Mouse (Mus musculus): ENCODE results near the gene Sars. TPM values are rescaled to one million over a fixed set of nuclear protein-coding genes. Genes with fewer than 3 reads are reported as not detected.

Gene Sars
- polyA plus RNA-seq (2015; fragmentation: Nextera tagmentation; extraction: Ambion mirVana): 216 and 224 TPM in 2 replicates

- Histone ChIP-seq H3K4me3 (ENCODE audit: low read length) (peak within 1 kb of the TSS; percentile 85), H3K9me3 (ENCODE audit: control insufficient read depth, low read length) (no peaks in the 10 kb centered on the region), H3K9ac (ENCODE audit: low read depth, low read length) (peak within 1 kb of the TSS; percentile 87), H3K27me3 (replicated peaks; ENCODE audit: control insufficient read depth, insufficient read depth, low read length) (no peaks in the 10 kb centered on the region), H3K4me1 (ENCODE audit: control insufficient read depth, insufficient read depth, low read depth, low read length) (peaks cover 29% of the 10 kb centered on the region), H3K27ac (ENCODE audit: low read depth, low read length) (peak within 1 kb of the TSS; percentile 91), H3K36me3 (ENCODE audit: control insufficient read depth, insufficient read depth, low read length) (0 out of 2 replicates have a peak, but pooled peaks cover 1% of the 10 kb centered on the region), H3K4me2 (ENCODE audit: low read length) (peak within 1 kb of the TSS; percentile 91)
- under 1% methylated on average over 40 of the region's 41 CpGs for WGBS
- ATAC-seq: peak; percentile 97
These were observed at the start of gene Sars for GRCm38 (mm10) chr3:108444698-108445365. Gene Sars, minus strand, starts transcription at chr3:108445209.

GRCm38 (mm10) chr3:108489968-108490367 is 45.0 kb upstream of the Sars start:
- H3K36me3 ChIP-seq (ENCODE audit: control insufficient read depth, insufficient read depth, low read length): no peaks in the 10 kb centered on the region
- no peaks in the 10 kb centered on the region for H3K27me3 ChIP-seq (replicated peaks; ENCODE audit: control insufficient read depth, insufficient read depth, low read length)
- H3K9ac ChIP-seq (ENCODE audit: low read depth, low read length): no peak overlapping the region
- H3K27ac ChIP-seq (ENCODE audit: low read depth, low read length): no peak overlapping the region
- H3K4me3 ChIP-seq (ENCODE audit: low read length): no peak overlapping the region
- 51% methylated on average over 3 of the region's 3 CpGs for WGBS
- H3K9me3 ChIP-seq (ENCODE audit: control insufficient read depth, low read length): no peaks in the 10 kb centered on the region
- no peaks in the 10 kb centered on the region for H3K4me1 ChIP-seq (ENCODE audit: control insufficient read depth, insufficient read depth, low read depth, low read length)
- no peak overlapping the region for H3K4me2 ChIP-seq (ENCODE audit: low read length)
- ATAC-seq: no peak

- H3K4me3 ChIP-seq (ENCODE audit: low read length): no peak overlapping the region
- no peaks in the 10 kb centered on the region for H3K36me3 ChIP-seq (ENCODE audit: control insufficient read depth, insufficient read depth, low read length)
- H3K27ac ChIP-seq (ENCODE audit: low read depth, low read length): no peak overlapping the region
- H3K4me2 ChIP-seq (ENCODE audit: low read length): no peak overlapping the region
- WGBS: 92% methylated on average over 4 of the region's 4 CpGs
- no peaks in the 10 kb centered on the region for H3K9me3 ChIP-seq (ENCODE audit: control insufficient read depth, low read length)
- no peak for ATAC-seq
- no peaks in the 10 kb centered on the region for H3K27me3 ChIP-seq (replicated peaks; ENCODE audit: control insufficient read depth, insufficient read depth, low read length)
- H3K9ac ChIP-seq (ENCODE audit: low read depth, low read length): no peak overlapping the region
- H3K4me1 ChIP-seq (ENCODE audit: control insufficient read depth, insufficient read depth, low read depth, low read length): no peaks in the 10 kb centered on the region
These were observed 39.7 kb upstream of the Sars start for GRCm38 (mm10) chr3:108484749-108485148.

- Histone ChIP-seq H3K4me1 (ENCODE audit: control insufficient read depth, insufficient read depth, low read depth, low read length) (no peaks in the 10 kb centered on the region), H3K27ac (ENCODE audit: low read depth, low read length) (no peak overlapping the region), H3K9ac (ENCODE audit: low read depth, low read length) (no peak overlapping the region), H3K4me2 (ENCODE audit: low read length) (no peak overlapping the region), H3K27me3 (replicated peaks; ENCODE audit: control insufficient read depth, insufficient read depth, low read length) (no peaks in the 10 kb centered on the region), H3K9me3 (ENCODE audit: control insufficient read depth, low read length) (no peaks in the 10 kb centered on the region), H3K4me3 (ENCODE audit: low read length) (no peak overlapping the region), H3K36me3 (ENCODE audit: control insufficient read depth, insufficient read depth, low read length) (no peaks in the 10 kb centered on the region)
- 80% methylated on average over 4 of the region's 4 CpGs for WGBS
- ATAC-seq: no peak
These were observed 33.8 kb upstream of the Sars start for GRCm38 (mm10) chr3:108478800-108479199.

GRCm38 (mm10) chr3:108476761-108477619 is 32.0 kb upstream of the Sars start:
- Histone ChIP-seq H3K4me1 (ENCODE audit: control insufficient read depth, insufficient read depth, low read depth, low read length) (no peaks in the 10 kb centered on the region), H3K27me3 (replicated peaks; ENCODE audit: control insufficient read depth, insufficient read depth, low read length) (no peaks in the 10 kb centered on the region), H3K9me3 (ENCODE audit: control insufficient read depth, low read length) (no peaks in the 10 kb centered on the region), H3K4me2 (ENCODE audit: low read length) (no peak overlapping the region), H3K4me3 (ENCODE audit: low read length) (no peak overlapping the region), H3K27ac (ENCODE audit: low read depth, low read length) (no peak overlapping the region), H3K36me3 (ENCODE audit: control insufficient read depth, insufficient read depth, low read length) (no peaks in the 10 kb centered on the region), H3K9ac (ENCODE audit: low read depth, low read length) (no peak overlapping the region)
- no peak for ATAC-seq
- WGBS: 58% methylated on average over 14 of the region's 14 CpGs

GRCm38 (mm10) chr3:108475496-108475895 is 30.5 kb upstream of the Sars start:
- no peaks in the 10 kb centered on the region for H3K9me3 ChIP-seq (ENCODE audit: control insufficient read depth, low read length)
- no peaks in the 10 kb centered on the region for H3K4me1 ChIP-seq (ENCODE audit: control insufficient read depth, insufficient read depth, low read depth, low read length)
- 69% methylated on average over 5 of the region's 5 CpGs for WGBS
- H3K27ac ChIP-seq (ENCODE audit: low read depth, low read length): no peak overlapping the region
- ATAC-seq: no peak
- no peak overlapping the region for H3K9ac ChIP-seq (ENCODE audit: low read depth, low read length)
- H3K36me3 ChIP-seq (ENCODE audit: control insufficient read depth, insufficient read depth, low read length): no peaks in the 10 kb centered on the region
- H3K4me2 ChIP-seq (ENCODE audit: low read length): no peak overlapping the region
- no peaks in the 10 kb centered on the region for H3K27me3 ChIP-seq (replicated peaks; ENCODE audit: control insufficient read depth, insufficient read depth, low read length)
- no peak overlapping the region for H3K4me3 ChIP-seq (ENCODE audit: low read length)

GRCm38 (mm10) chr3:108474969-108475368 is 30.0 kb upstream of the Sars start:
- Histone ChIP-seq H3K4me3 (ENCODE audit: low read length) (no peak overlapping the region), H3K27ac (ENCODE audit: low read depth, low read length) (no peak overlapping the region), H3K27me3 (replicated peaks; ENCODE audit: control insufficient read depth, insufficient read depth, low read length) (no peaks in the 10 kb centered on the region), H3K9ac (ENCODE audit: low read depth, low read length) (no peak overlapping the region), H3K36me3 (ENCODE audit: control insufficient read depth, insufficient read depth, low read length) (no peaks in the 10 kb centered on the region), H3K4me2 (ENCODE audit: low read length) (no peak overlapping the region), H3K9me3 (ENCODE audit: control insufficient read depth, low read length) (no peaks in the 10 kb centered on the region), H3K4me1 (ENCODE audit: control insufficient read depth, insufficient read depth, low read depth, low read length) (no peaks in the 10 kb centered on the region)
- ATAC-seq: no peak
- 94% methylated on average over 7 of the region's 7 CpGs for WGBS

GRCm38 (mm10) chr3:108467760-108468159 is 22.8 kb upstream of the Sars start:
- Histone ChIP-seq H3K27ac (ENCODE audit: low read depth, low read length) (no peak overlapping the region), H3K9me3 (ENCODE audit: control insufficient read depth, low read length) (no peaks in the 10 kb centered on the region), H3K4me3 (ENCODE audit: low read length) (no peak overlapping the region), H3K36me3 (ENCODE audit: control insufficient read depth, insufficient read depth, low read length) (peaks cover 6% of the 10 kb centered on the region; the same call in 1 of the 2 replicates), H3K27me3 (replicated peaks; ENCODE audit: control insufficient read depth, insufficient read depth, low read length) (no peaks in the 10 kb centered on the region), H3K9ac (ENCODE audit: low read depth, low read length) (no peak overlapping the region), H3K4me2 (ENCODE audit: low read length) (no peak overlapping the region), H3K4me1 (ENCODE audit: control insufficient read depth, insufficient read depth, low read depth, low read length) (no peaks in the 10 kb centered on the region)
- no peak for ATAC-seq
- 59% methylated on average over 8 of the region's 8 CpGs for WGBS

GRCm38 (mm10) chr3:108466425-108466824 is 21.4 kb upstream of the Sars start:
- Histone ChIP-seq H3K4me2 (ENCODE audit: low read length) (no peak overlapping the region), H3K27me3 (replicated peaks; ENCODE audit: control insufficient read depth, insufficient read depth, low read length) (no peaks in the 10 kb centered on the region), H3K27ac (ENCODE audit: low read depth, low read length) (no peak overlapping the region), H3K9me3 (ENCODE audit: control insufficient read depth, low read length) (no peaks in the 10 kb centered on the region), H3K9ac (ENCODE audit: low read depth, low read length) (no peak overlapping the region), H3K4me3 (ENCODE audit: low read length) (no peak overlapping the region), H3K36me3 (ENCODE audit: control insufficient read depth, insufficient read depth, low read length) (peaks cover 6% of the 10 kb centered on the region; the same call in 1 of the 2 replicates), H3K4me1 (ENCODE audit: control insufficient read depth, insufficient read depth, low read depth, low read length) (no peaks in the 10 kb centered on the region)
- whole genome bisulfite sequencing: 87% methylated on average over 6 of the region's 6 CpGs
- no peak for ATAC-seq
